Mouse (Mus musculus) ES-E14 (cell line): ENCODE data around the gene Arap2.

ENCODE experiments used
- CHD2 ChIP-seq: IDR thresholded peaks from 2 replicates; pipeline ENCODE4 v1.6.1; 2014; ENCODE audit warnings: mild to moderate bottlenecking, low read depth, low read length, inconsistent platforms
- HCFC1 ChIP-seq: IDR thresholded peaks from 2 replicates; pipeline ENCODE4 v1.6.1; 2012; ENCODE audit warnings: low read length, inconsistent platforms, borderline replicate concordance; ENCODE audit not compliant: insufficient read depth
- ZC3H11A ChIP-seq: IDR thresholded peaks from 2 replicates; pipeline ENCODE4 v1.6.1; 2012; ENCODE audit warnings: low read depth, mild to moderate bottlenecking, inconsistent platforms, low read length, borderline replicate concordance
- ZNF384 ChIP-seq: IDR thresholded peaks from 2 replicates; pipeline ENCODE4 v1.6.1; 2012; ENCODE audit warnings: low read depth, low read length, inconsistent platforms

- TF ChIP-seq CHD2: no peak
- TF ChIP-seq HCFC1: no peak
- no peak for TF ChIP-seq ZC3H11A
- no peak for TF ChIP-seq ZNF384
These were observed 137.1 kb downstream of the Arap2 start for GRCm38 (mm10) chr5:62628901-62629300.
